Mouse (Mus musculus) thymus, adult 2 months (tissue): Measurements from ENCODE around the gene Slc19a3.

Experiments
- CTCF ChIP-seq: fragments of 200-500 bp; IDR thresholded peaks from 2 replicates; pipeline ENCODE4 v1.5.1; 2012; ENCODE audit warnings: mild to moderate bottlenecking, control low read depth, low read length, moderate library complexity, borderline replicate concordance; ENCODE audit not compliant: control insufficient read depth, poor library complexity, insufficient read depth; ENCODE audit errors: extremely low read depth
- POLR2A ChIP-seq: fragments of 200-500 bp; IDR thresholded peaks from 2 replicates; pipeline ENCODE4 v1.6.1; 2012; ENCODE audit warnings: mild to moderate bottlenecking, low read length, control low read depth, moderate library complexity; ENCODE audit not compliant: control insufficient read depth, poor library complexity, insufficient read depth; ENCODE audit errors: extremely low read depth

DNA sequence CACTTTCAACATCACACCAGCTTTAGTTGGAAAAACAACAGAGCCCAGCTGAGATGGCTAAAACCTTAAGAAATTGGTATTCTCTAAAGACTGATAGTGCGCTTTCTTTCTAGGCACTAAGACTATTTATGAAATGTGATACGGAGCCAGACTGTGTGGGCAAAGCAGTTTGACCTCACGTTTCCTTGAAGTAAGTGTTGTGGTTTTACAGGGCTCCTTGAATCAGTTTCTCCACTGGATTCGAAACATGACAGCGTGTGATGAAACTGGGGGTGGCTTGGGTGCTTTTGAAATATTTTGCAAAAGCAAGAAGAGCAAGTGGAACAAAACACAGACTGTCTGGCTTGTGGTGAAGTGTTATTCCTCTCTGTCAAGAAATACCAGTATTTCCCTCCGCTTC is 38.8 kb upstream of the Slc19a3 start:
- TF ChIP-seq POLR2A (no peak), CTCF (no peak)
